Mouse (Mus musculus): Measurements from ENCODE around the gene Elavl3.

- TF ChIP-seq MAX (IDR thresholded peaks at IDR 0.05) (no peak), USF1 (IDR thresholded peaks at IDR 0.05; ENCODE audit: low read depth) (no peak)
Measured at GRCm38 (mm10) chr9:21992227-21992626, 59.6 kb downstream of the Elavl3 start.

Data from C2C12 (cell line).